Mouse (Mus musculus) liver, postnatal 0 days (tissue): ENCODE data around the gene Tax1bp3. TPM values are rescaled to one million over a fixed set of nuclear protein-coding genes. Genes with fewer than 3 reads are reported as not detected.

Experiments
- ATAC-seq: fragments of 200-750 bp; cut with Nextera tagmentation; 2 replicates; pipeline ENCODE4 v1.8.0; 2017; ENCODE audit warnings: mild to moderate bottlenecking, moderate library complexity
- DNase-seq: peaks from one replicate; pipeline ENCODE4 v3.0.0-alpha.2; 2016
- H3K27ac ChIP-seq: fragments of 300-500 bp; sonication (generic); 2 replicates; pipeline ENCODE4 v1.5.1; 2014; ENCODE audit warnings: antibody characterized with exemption, moderate library complexity, mild to moderate bottlenecking, low read depth
- H3K27me3 ChIP-seq: fragments of 300-500 bp; sonication (generic); 2 replicates; pipeline ENCODE4 v1.6.1; 2014; ENCODE audit warnings: low read length, control low read depth, mixed read lengths; ENCODE audit not compliant: insufficient read depth
- H3K36me3 ChIP-seq: fragments of 300-500 bp; sonication (generic); replicated peaks from 2 replicates; pipeline ENCODE4 v1.6.1; 2014; ENCODE audit warnings: mild to moderate bottlenecking, control low read depth, low read length, moderate library complexity, mixed read lengths; ENCODE audit not compliant: insufficient read depth
- H3K4me1 ChIP-seq: fragments of 300-500 bp; sonication (generic); 2 replicates; pipeline ENCODE4 v1.6.1; 2014; ENCODE audit warnings: antibody characterized with exemption, mild to moderate bottlenecking, control low read depth; ENCODE audit not compliant: insufficient read depth
- H3K4me2 ChIP-seq: fragments of 300-500 bp; sonication (generic); 2 replicates; pipeline ENCODE4 v1.6.1; 2014; ENCODE audit warnings: low read depth, mild to moderate bottlenecking, low read length, moderate library complexity, mixed read lengths
- H3K4me3 ChIP-seq: fragments of 300-500 bp; sonication (generic); 2 replicates; pipeline ENCODE4 v1.5.1; 2014; ENCODE audit warnings: low read depth, low read length
- H3K9ac ChIP-seq: fragments of 300-500 bp; sonication (generic); replicated peaks from 2 replicates; pipeline ENCODE4 v1.6.1; 2014; ENCODE audit warnings: mild to moderate bottlenecking, moderate library complexity
- H3K9me3 ChIP-seq: fragments of 300-500 bp; sonication (generic); 2 replicates; pipeline ENCODE4 v1.6.1; 2016; ENCODE audit warnings: mild to moderate bottlenecking, control low read depth, low read length, mixed read lengths
- CTCF ChIP-seq: sonication (generic); IDR thresholded peaks from 2 replicates; pipeline ENCODE4 v1.5.1; 2016; ENCODE audit warnings: antibody characterized with exemption, low read depth
- EP300 ChIP-seq: IDR thresholded peaks from 2 replicates; pipeline ENCODE4 v1.6.1; 2016; ENCODE audit warnings: antibody characterized with exemption, low read depth, mild to moderate bottlenecking
- WGBS: fragments of 180-500 bp; shearing (Covaris S2); extraction: QIAGEN DNeasy Blood & Tissue Kit; methylation state at CpG from one replicate; pipeline ENCODE4 v1.1.7; 2014; ENCODE audit not compliant: insufficient replicate concordance; 5-methylcytosine and 5-hydroxymethylcytosine counted together
- polyA plus RNA-seq: library from polyadenylated mRNA; unstranded; fragments of >200 nt; fragmentation: Nextera tagmentation; extraction: Ambion mirVana; gene quantifications from 2 replicates; pipeline ENCODE4 v1.2.1, GENCODE M21; 2015

The Tax1bp3 gene
- polyA plus RNA-seq, 1 experiment from 2014 or later: 35.6 TPM

DNA sequence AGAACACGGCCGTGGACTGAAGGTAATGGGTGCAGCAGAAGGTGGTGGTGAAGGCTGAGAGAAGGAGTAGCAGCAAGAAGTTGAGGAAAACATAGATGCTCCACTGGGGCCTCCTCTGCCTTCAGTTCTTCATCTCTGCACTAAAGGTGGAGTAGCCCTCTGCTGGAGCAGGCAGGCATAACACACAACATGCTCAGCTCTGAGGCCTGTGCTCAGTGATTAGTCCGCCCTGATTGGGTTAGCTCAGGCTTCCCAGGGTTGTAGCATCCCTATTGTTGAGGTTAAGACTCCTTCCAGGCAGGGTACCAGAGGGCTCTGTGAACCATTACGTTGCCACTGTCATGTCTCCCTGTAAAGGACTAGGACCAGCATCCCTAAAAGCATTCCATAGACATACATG, 7.7 kb upstream of the Tax1bp3 start:
- ATAC-seq: peak; percentile 66
- H3K27me3 ChIP-seq: no peaks in the 10 kb centered on the region
- TF ChIP-seq CTCF (peak; percentile 76), EP300 (no peak)
- H3K36me3 ChIP-seq: peaks cover 4% of the 10 kb centered on the region; the same call in 1 of the 2 replicates
- WGBS: 45% methylated on average over 4 of the region's 4 CpGs
- DNase-seq: peak; percentile 69
- no peak overlapping the region for H3K27ac ChIP-seq
- H3K4me1 ChIP-seq: peaks cover 10% of the 10 kb centered on the region
- no peak overlapping the region for H3K9ac ChIP-seq
- H3K9me3 ChIP-seq: no peaks in the 10 kb centered on the region
- H3K4me3 ChIP-seq: no peak overlapping the region
- no peak overlapping the region for H3K4me2 ChIP-seq

DNA sequence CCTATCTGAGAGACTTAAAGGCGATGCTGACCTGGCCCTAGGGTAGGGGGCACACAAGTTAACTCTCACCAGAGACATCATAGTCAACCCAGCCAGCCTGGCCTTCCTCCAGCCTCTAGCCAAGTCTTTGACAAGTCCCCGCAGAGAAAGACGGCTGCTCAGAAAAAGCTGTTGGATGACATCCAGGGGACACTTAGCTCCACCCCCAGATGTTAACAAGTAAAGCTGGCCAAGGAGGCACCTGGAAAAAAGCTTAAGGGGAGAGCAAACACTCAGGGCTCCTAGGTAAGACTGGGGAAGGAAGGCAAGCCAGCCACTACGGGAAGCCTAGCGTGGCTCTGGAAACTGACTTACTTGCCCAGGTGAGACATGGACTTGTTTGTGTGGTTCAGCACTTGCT, 4.7 kb upstream of the Tax1bp3 start:
- Histone ChIP-seq H3K4me3 (no peak overlapping the region), H3K27me3 (no peaks in the 10 kb centered on the region), H3K9ac (no peak overlapping the region), H3K4me2 (no peak overlapping the region), H3K27ac (no peak overlapping the region), H3K9me3 (no peaks in the 10 kb centered on the region), H3K36me3 (peaks cover 8% of the 10 kb centered on the region; the same call in 1 of the 2 replicates), H3K4me1 (peaks cover 20% of the 10 kb centered on the region)
- ATAC-seq (no peak), DNase-seq (no peak)
- WGBS: 58% methylated on average over 5 of the region's 5 CpGs
- TF ChIP-seq CTCF (no peak), EP300 (no peak)

DNA sequence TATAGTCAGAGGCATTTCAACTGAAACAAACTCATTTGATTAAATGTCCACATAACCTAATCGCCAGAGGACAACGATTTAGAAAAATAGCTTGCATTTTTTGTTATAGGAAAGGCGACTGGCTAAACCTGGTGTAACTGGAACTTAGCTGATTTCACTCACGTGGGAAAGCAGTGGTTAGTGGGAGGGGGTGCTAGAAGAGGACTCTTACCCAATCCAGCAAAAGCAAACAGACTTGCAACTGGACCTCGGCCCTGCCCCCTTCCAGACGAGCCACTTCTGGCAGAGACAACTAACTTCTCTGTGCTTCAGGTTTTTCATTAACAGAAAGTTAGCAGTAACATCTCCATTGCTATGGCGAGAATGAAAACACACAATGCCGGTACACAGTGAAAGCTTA, 1.3 kb upstream of the Tax1bp3 start:
- peak; percentile 47 for ATAC-seq
- WGBS: 26% methylated on average over 8 of the region's 8 CpGs

DNA sequence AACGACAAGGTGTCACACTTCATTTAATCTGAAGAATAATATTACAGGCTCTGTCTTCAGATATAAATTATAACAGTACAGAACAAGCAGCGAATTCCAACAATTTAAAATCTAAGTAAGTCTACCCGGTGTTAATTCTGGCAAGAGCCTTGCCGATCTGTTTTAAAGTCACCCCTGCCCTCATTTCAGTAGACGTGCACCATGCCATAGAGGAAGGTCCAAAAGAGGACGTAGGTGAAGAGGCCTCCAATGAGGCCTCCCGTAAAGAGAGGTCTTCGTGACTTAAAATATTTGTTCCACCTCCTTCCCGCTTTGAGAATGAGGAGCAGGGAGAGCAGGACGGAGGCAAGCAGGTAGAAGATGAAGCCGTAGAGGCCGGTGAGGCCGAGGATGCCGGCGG, 697 bp upstream of the Tax1bp3 start:
- DNase-seq (no peak), ATAC-seq (no peak)
- H3K27me3 ChIP-seq: no peaks in the 10 kb centered on the region
- peaks cover 31% of the 10 kb centered on the region for H3K4me1 ChIP-seq
- WGBS: under 1% methylated on average over 15 of the region's 15 CpGs
- TF ChIP-seq EP300 (no peak), CTCF (no peak)
- peak overlapping the region; percentile 99 for H3K4me2 ChIP-seq
- peak overlapping the region; percentile 99 for H3K9ac ChIP-seq
- no peaks in the 10 kb centered on the region for H3K9me3 ChIP-seq
- H3K4me3 ChIP-seq: peak overlapping the region; percentile 97
- H3K27ac ChIP-seq: peak overlapping the region; percentile 88
- peaks cover 8% of the 10 kb centered on the region; the same call in 1 of the 2 replicates for H3K36me3 ChIP-seq

More for the DNA sequence above, 1.3 kb upstream of the Tax1bp3 start:
- no peaks in the 10 kb centered on the region for H3K9me3 ChIP-seq
- peaks cover 8% of the 10 kb centered on the region; the same call in 1 of the 2 replicates for H3K36me3 ChIP-seq
- H3K27ac ChIP-seq: peak overlapping the region; percentile 88
- peak overlapping the region; percentile 99 for H3K4me2 ChIP-seq
- no peaks in the 10 kb centered on the region for H3K27me3 ChIP-seq
- TF ChIP-seq EP300 (no peak), CTCF (no peak)
- peak; percentile 72 for DNase-seq
- peak overlapping the region; percentile 99 for H3K9ac ChIP-seq
- peak overlapping the region; percentile 97 for H3K4me3 ChIP-seq
- H3K4me1 ChIP-seq: peaks cover 31% of the 10 kb centered on the region

DNA sequence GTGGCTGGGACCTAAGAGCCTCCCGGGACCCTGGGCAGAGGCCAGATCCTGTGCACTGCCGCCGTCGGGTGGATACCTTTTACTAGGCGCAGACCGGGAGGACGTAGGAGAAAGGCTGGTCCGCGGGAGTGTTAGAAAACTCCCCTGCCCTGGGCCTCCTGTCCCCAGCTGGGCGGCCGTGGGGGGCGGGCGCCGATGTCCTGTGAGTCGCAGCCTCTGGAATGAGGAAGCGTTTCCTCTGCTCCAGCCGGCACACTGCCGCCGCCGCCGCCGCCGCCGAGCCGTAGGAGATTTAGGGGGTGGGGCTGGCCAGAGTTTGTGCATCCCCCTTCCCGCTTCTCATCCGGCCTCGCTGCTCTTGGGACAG, 609 bp downstream of the Tax1bp3 start:
- H3K36me3 ChIP-seq: peaks cover 8% of the 10 kb centered on the region; the same call in 1 of the 2 replicates
- ATAC-seq: peak; percentile 63
- peak overlapping the region; percentile 86 for H3K9ac ChIP-seq
- H3K4me3 ChIP-seq: peak overlapping the region; percentile 97
- H3K9me3 ChIP-seq: no peaks in the 10 kb centered on the region
- no peaks in the 10 kb centered on the region for H3K27me3 ChIP-seq
- DNase-seq: peak; percentile 81
- H3K4me2 ChIP-seq: peak overlapping the region; percentile 99
- H3K27ac ChIP-seq: peak overlapping the region; percentile 94
- no peak for TF ChIP-seq EP300
- TF ChIP-seq CTCF: no peak
- 0% methylated on average over 28 of the region's 28 CpGs for WGBS
- peaks cover 25% of the 10 kb centered on the region for H3K4me1 ChIP-seq

DNA sequence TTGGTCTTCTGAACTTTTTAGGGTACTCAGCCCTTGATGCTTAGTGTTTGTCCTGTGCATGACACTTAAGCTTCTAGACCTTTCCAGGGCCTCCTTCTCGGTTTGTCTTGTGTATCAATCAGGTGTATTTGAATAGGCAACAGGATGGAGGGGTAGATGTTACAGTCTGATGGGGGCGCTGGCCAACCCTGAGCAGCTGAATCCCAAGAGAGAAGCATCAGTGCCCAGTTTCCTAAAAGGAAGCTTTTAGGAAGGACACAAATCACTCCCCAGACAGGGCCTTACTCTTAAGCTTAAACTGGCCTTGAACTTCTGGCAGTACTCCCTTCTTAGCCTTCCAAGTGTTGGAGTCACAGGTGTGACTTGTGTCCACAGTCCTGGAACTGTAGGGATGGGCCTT, 1.0 kb downstream of the Tax1bp3 start:
- H3K27me3 ChIP-seq: no peaks in the 10 kb centered on the region
- peak overlapping the region; percentile 97 for H3K4me3 ChIP-seq
- ATAC-seq (no peak), DNase-seq (no peak)
- H3K27ac ChIP-seq: peak overlapping the region; percentile 94
- H3K36me3 ChIP-seq: peaks cover 8% of the 10 kb centered on the region; the same call in 1 of the 2 replicates
- H3K4me2 ChIP-seq: peak overlapping the region; percentile 99
- WGBS: 16% methylated on average over 2 of the region's 2 CpGs
- no peak for TF ChIP-seq CTCF
- TF ChIP-seq EP300: no peak
- no peaks in the 10 kb centered on the region for H3K9me3 ChIP-seq
- peaks cover 24% of the 10 kb centered on the region for H3K4me1 ChIP-seq
- peak overlapping the region; percentile 86 for H3K9ac ChIP-seq
